Mouse (Mus musculus): ENCODE results near the gene Adamts17. TPM values are rescaled to one million over a fixed set of nuclear protein-coding genes. Genes with fewer than 3 reads are reported as not detected.

Adamts17 gene
- polyA plus RNA-seq, 1 experiment from 2014 or later = 4.6 TPM

DNA sequence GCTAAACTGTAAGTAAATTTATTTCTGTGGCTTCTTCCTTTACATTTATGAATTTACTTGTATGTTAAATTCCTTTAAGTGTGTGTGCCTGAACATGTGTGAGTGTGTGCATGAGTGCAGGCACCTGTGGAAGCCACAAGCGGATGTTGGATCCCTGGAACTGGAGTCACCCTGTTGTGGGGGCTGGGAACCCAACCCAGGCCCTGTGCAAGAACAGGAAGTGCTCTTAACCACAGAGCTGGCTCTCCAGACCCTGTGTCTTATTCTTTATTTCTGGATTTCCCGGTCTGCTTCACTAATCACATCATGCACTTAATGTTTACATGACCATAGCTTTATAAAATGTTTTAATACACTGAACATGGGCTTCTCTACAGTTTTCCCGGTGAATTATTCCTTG is 180.4 kb downstream of the Adamts17 start:
- no peak overlapping the region for H3K4me2 ChIP-seq (ENCODE audit: low read length)
- H3K27me3 ChIP-seq (ENCODE audit: control insufficient read depth, insufficient read depth, low read length) = no peaks in the 10 kb centered on the region
- no peaks in the 10 kb centered on the region for H3K4me1 ChIP-seq (ENCODE audit: control insufficient read depth in 2 of 2, insufficient read depth in 2 of 2, low read length in 2 of 2)
- no peak for ATAC-seq (ENCODE audit: insufficient number of reproducible peaks, insufficient read depth, low FRiP score, low read depth)
- no peaks in the 10 kb centered on the region for H3K36me3 ChIP-seq (ENCODE audit: control insufficient read depth, insufficient read depth, low read length)
- 87% methylated on average over 3 of the region's 3 CpGs for WGBS
- no peak overlapping the region for H3K9ac ChIP-seq (ENCODE audit: low read length)
- no peak overlapping the region for H3K27ac ChIP-seq (replicated peaks in 1 of 2; ENCODE audit: control insufficient read depth in 1 of 2, insufficient read depth in 1 of 2, low read depth in 2 of 2, low read length in 2 of 2)
- no peak overlapping the region for H3K4me3 ChIP-seq (ENCODE audit: control insufficient read depth in 1 of 2, insufficient read depth in 1 of 2, low read depth in 1 of 2, low read length in 2 of 2)
- H3K9me3 ChIP-seq (ENCODE audit: control insufficient read depth, low read length) = no peaks in the 10 kb centered on the region

DNA sequence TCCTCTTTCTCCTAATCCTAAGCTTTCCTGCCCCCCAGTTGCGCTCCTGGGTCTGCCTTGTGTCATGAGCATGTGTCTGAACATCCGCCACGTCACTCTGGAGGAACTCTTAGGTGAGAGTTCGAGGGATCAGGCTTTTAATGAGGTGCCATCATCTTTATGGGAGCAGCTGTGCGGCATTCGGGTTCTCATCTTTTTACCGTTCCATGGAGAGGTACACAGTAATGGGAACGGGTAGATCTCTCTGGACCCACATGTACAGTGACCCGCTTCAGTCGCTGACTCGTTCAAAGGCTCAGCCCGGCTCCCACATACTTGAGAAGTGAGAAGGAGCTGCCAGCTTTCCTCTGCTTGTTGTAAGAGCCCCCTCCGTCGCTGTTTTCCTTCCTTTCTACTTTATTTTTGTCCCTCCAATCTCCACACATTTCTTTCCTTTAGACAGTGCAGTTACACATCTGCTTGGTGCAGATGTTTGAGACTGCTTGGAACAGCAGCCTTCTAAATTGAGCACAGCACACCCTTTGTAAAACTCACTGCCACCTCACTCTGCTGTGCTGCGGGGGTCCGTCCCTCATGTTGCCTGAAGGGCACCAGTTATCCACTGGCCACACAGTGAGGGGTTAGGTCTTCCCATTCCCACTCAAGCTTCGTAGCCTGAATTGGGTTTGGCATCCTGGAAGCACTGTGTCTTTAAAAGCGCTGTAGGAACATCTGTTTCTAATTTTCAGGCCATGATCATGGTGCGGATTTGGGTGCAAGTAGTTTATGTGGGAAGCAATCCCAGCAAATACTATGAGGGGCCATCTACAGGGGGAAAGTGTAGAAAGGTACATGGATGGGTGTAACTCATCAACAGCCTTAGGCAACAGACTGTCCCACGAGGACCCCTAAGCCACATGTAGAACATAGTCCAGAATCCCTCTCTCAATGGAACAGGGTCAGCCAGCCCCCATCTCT is 186.9 kb downstream of the Adamts17 start:
- H3K36me3 ChIP-seq (ENCODE audit: control insufficient read depth, insufficient read depth, low read length) = no peaks in the 10 kb centered on the region
- H3K9ac ChIP-seq (ENCODE audit: low read length) = no peak overlapping the region
- peak overlapping the region; percentile 17 to 35; a peak in 2 of 4 replicates for H3K27ac ChIP-seq (replicated peaks in 1 of 2; ENCODE audit: control insufficient read depth in 1 of 2, insufficient read depth in 1 of 2, low read depth in 2 of 2, low read length in 2 of 2)
- H3K4me2 ChIP-seq (ENCODE audit: low read length) = no peak overlapping the region
- H3K4me1 ChIP-seq (ENCODE audit: control insufficient read depth in 2 of 2, insufficient read depth in 2 of 2, low read length in 2 of 2) = peaks cover 8 to 15% of the 10 kb centered on the region in 2 experiments
- 68% methylated on average over 20 of the region's 20 CpGs for WGBS
- no peak for ATAC-seq (ENCODE audit: insufficient number of reproducible peaks, insufficient read depth, low FRiP score, low read depth)
- no peaks in the 10 kb centered on the region for H3K27me3 ChIP-seq (ENCODE audit: control insufficient read depth, insufficient read depth, low read length)
- H3K9me3 ChIP-seq (ENCODE audit: control insufficient read depth, low read length) = no peaks in the 10 kb centered on the region
- H3K4me3 ChIP-seq (ENCODE audit: control insufficient read depth in 1 of 2, insufficient read depth in 1 of 2, low read depth in 1 of 2, low read length in 2 of 2) = no peak overlapping the region

DNA sequence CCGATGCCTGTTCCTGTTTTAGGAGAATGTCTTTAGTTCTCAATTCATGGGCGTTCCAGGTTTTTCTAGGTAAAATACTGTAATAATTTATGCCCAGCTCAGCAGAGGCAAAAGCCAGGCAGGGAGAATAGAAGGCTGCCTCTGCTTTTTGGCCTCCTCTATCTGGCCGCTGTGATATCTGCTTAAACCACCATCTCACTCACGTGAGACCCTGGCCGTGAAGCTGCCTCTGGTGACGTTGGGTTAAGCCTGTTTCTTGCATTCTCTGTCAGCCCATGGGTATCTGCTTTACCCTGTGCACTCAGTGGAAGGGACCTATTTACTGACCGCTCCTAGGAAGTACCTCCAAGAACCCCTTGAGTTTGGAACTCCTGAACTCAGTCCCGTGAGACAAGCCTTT is 187.7 kb downstream of the Adamts17 start:
- WGBS = 72% methylated on average over 8 of the region's 8 CpGs
- no peak overlapping the region for H3K27ac ChIP-seq (replicated peaks in 1 of 2; ENCODE audit: control insufficient read depth in 1 of 2, insufficient read depth in 1 of 2, low read depth in 2 of 2, low read length in 2 of 2)
- ATAC-seq (ENCODE audit: insufficient number of reproducible peaks, insufficient read depth, low FRiP score, low read depth) = no peak

DNA sequence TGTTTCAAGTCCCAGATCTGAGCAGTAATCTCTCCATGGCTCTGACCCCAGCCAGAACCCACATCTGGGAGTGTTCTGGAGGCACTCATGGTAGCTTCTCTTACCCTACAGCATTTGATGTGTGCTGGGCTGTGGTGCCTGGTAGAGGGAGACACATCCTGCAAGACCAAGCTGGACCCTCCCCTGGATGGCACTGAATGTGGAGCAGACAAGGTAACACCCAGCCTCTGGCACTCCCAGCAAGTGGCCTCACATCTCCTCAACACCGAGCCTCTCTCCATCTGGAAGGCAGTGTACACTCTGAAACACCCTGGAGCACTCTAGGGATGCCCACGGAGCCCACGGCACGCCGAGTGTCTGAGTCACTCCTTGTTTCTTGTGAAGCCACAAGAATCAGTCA is 188.2 kb downstream of the Adamts17 start:
- no peaks in the 10 kb centered on the region for H3K36me3 ChIP-seq (ENCODE audit: control insufficient read depth, insufficient read depth, low read length)
- H3K9ac ChIP-seq (ENCODE audit: low read length) = no peak overlapping the region
- no peak for ATAC-seq (ENCODE audit: insufficient number of reproducible peaks, insufficient read depth, low FRiP score, low read depth)
- H3K9me3 ChIP-seq (ENCODE audit: control insufficient read depth, low read length) = no peaks in the 10 kb centered on the region
- H3K4me3 ChIP-seq (ENCODE audit: control insufficient read depth in 1 of 2, insufficient read depth in 1 of 2, low read depth in 1 of 2, low read length in 2 of 2) = no peak overlapping the region
- H3K27me3 ChIP-seq (ENCODE audit: control insufficient read depth, insufficient read depth, low read length) = no peaks in the 10 kb centered on the region
- H3K4me2 ChIP-seq (ENCODE audit: low read length) = no peak overlapping the region
- 92% methylated on average over 5 of the region's 5 CpGs for WGBS
- no peak overlapping the region for H3K27ac ChIP-seq (replicated peaks in 1 of 2; ENCODE audit: control insufficient read depth in 1 of 2, insufficient read depth in 1 of 2, low read depth in 2 of 2, low read length in 2 of 2)
- H3K4me1 ChIP-seq (ENCODE audit: control insufficient read depth in 2 of 2, insufficient read depth in 2 of 2, low read length in 2 of 2) = peaks cover 18 to 22% of the 10 kb centered on the region in 2 experiments

More for the DNA sequence above, 187.7 kb downstream of the Adamts17 start:
- Histone ChIP-seq H3K4me1 (ENCODE audit: control insufficient read depth in 2 of 2, insufficient read depth in 2 of 2, low read length in 2 of 2) (peaks cover 16 to 22% of the 10 kb centered on the region in 2 experiments), H3K9ac (ENCODE audit: low read length) (no peak overlapping the region), H3K4me3 (ENCODE audit: control insufficient read depth in 1 of 2, insufficient read depth in 1 of 2, low read depth in 1 of 2, low read length in 2 of 2) (no peak overlapping the region), H3K4me2 (ENCODE audit: low read length) (no peak overlapping the region), H3K9me3 (ENCODE audit: control insufficient read depth, low read length) (no peaks in the 10 kb centered on the region), H3K36me3 (ENCODE audit: control insufficient read depth, insufficient read depth, low read length) (no peaks in the 10 kb centered on the region), H3K27me3 (ENCODE audit: control insufficient read depth, insufficient read depth, low read length) (no peaks in the 10 kb centered on the region)

DNA sequence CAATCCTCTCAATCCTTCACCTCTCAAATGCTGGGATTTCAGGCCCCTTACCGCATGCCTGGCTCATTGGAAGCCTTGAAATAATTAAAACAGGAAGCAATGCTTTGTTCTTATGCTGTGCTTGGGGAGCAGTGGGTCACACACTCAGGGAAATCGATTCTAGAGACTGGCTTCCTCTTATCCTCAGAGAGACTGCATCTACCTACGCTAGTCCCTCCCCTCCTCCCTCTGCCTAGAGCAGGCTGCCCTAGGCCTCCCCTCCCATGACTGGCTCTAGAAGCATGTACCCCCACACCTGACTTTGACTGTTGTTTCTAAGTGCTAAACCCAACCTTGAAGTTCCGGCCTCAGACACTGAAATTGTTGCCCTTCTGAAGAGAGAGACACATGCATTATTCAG is 189.4 kb downstream of the Adamts17 start:
- Histone ChIP-seq H3K36me3 (ENCODE audit: control insufficient read depth, insufficient read depth, low read length) (no peaks in the 10 kb centered on the region), H3K9me3 (ENCODE audit: control insufficient read depth, low read length) (no peaks in the 10 kb centered on the region), H3K27ac (replicated peaks in 1 of 2; ENCODE audit: control insufficient read depth in 1 of 2, insufficient read depth in 1 of 2, low read depth in 2 of 2, low read length in 2 of 2) (no peak overlapping the region), H3K4me2 (ENCODE audit: low read length) (no peak overlapping the region), H3K4me1 (ENCODE audit: control insufficient read depth in 2 of 2, insufficient read depth in 2 of 2, low read length in 2 of 2) (peaks cover 18 to 22% of the 10 kb centered on the region in 2 experiments), H3K27me3 (ENCODE audit: control insufficient read depth, insufficient read depth, low read length) (no peaks in the 10 kb centered on the region), H3K4me3 (ENCODE audit: control insufficient read depth in 1 of 2, insufficient read depth in 1 of 2, low read depth in 1 of 2, low read length in 2 of 2) (no peak overlapping the region), H3K9ac (ENCODE audit: low read length) (no peak overlapping the region)
- 80% methylated on average over 4 of the region's 4 CpGs for WGBS
- no peak for ATAC-seq (ENCODE audit: insufficient number of reproducible peaks, insufficient read depth, low FRiP score, low read depth)

DNA sequence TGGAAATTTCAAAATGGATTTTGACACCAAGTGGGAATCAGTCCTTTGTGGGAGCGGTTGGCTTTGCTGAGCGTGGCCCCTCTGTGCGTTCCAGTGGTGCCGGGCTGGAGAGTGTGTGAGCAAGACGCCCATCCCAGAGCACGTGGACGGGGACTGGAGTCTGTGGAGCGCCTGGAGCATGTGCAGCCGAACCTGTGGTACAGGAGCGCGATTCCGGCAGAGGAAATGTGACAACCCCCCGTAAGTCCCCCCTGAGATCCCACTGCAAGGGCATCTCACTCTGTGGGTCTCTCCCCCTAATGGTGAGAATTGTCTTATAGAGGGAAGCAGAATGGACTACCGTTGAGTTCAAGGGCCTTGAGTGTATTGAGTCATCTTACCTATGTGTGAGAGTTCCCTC is 189.9 kb downstream of the Adamts17 start:
- Histone ChIP-seq H3K4me3 (ENCODE audit: control insufficient read depth in 1 of 2, insufficient read depth in 1 of 2, low read depth in 1 of 2, low read length in 2 of 2) (no peak overlapping the region), H3K27ac (replicated peaks in 1 of 2; ENCODE audit: control insufficient read depth in 1 of 2, insufficient read depth in 1 of 2, low read depth in 2 of 2, low read length in 2 of 2) (no peak overlapping the region), H3K36me3 (ENCODE audit: control insufficient read depth, insufficient read depth, low read length) (no peaks in the 10 kb centered on the region), H3K9ac (ENCODE audit: low read length) (no peak overlapping the region), H3K27me3 (ENCODE audit: control insufficient read depth, insufficient read depth, low read length) (no peaks in the 10 kb centered on the region), H3K4me1 (ENCODE audit: control insufficient read depth in 2 of 2, insufficient read depth in 2 of 2, low read length in 2 of 2) (peaks cover 22 to 23% of the 10 kb centered on the region in 2 experiments), H3K9me3 (ENCODE audit: control insufficient read depth, low read length) (no peaks in the 10 kb centered on the region), H3K4me2 (ENCODE audit: low read length) (no peak overlapping the region)
- WGBS = 92% methylated on average over 14 of the region's 14 CpGs
- ATAC-seq (ENCODE audit: insufficient number of reproducible peaks, insufficient read depth, low FRiP score, low read depth) = no peak

DNA sequence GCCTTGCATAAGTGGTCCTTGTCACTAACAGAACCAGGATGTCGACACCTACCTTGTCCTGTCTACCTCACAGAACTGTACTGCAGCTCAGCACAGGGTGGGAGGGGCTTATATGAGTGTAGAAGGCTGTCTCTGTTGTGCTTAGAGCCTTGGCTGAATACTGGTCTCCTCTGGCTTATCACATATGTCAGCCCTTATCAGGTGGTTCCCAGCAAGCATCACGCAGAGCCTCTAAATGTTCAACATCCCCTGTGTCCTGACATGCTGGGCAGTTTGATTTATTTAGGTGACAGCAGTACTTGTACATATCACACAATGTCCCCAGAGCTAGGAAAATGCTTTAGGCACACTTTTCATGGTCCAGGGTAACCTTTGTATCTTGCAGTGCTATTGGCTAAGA is 191.7 kb downstream of the Adamts17 start:
- H3K36me3 ChIP-seq (ENCODE audit: control insufficient read depth, insufficient read depth, low read length) = no peaks in the 10 kb centered on the region
- no peak overlapping the region for H3K4me2 ChIP-seq (ENCODE audit: low read length)
- H3K27ac ChIP-seq (replicated peaks in 1 of 2; ENCODE audit: control insufficient read depth in 1 of 2, insufficient read depth in 1 of 2, low read depth in 2 of 2, low read length in 2 of 2) = peak overlapping the region; percentile 77 to 87
- H3K4me1 ChIP-seq (ENCODE audit: control insufficient read depth in 2 of 2, insufficient read depth in 2 of 2, low read length in 2 of 2) = peaks cover 18 to 26% of the 10 kb centered on the region in 2 experiments
- peak; percentile 97 for ATAC-seq (ENCODE audit: insufficient number of reproducible peaks, insufficient read depth, low FRiP score, low read depth)
- WGBS = 2% methylated on average over 2 of the region's 2 CpGs
- H3K4me3 ChIP-seq (ENCODE audit: control insufficient read depth in 1 of 2, insufficient read depth in 1 of 2, low read depth in 1 of 2, low read length in 2 of 2) = no peak overlapping the region
- no peak overlapping the region for H3K9ac ChIP-seq (ENCODE audit: low read length)
- no peaks in the 10 kb centered on the region for H3K27me3 ChIP-seq (ENCODE audit: control insufficient read depth, insufficient read depth, low read length)
- H3K9me3 ChIP-seq (ENCODE audit: control insufficient read depth, low read length) = no peaks in the 10 kb centered on the region
